Mouse (Mus musculus) ZHBTc4 (cell line): ENCODE measurements around the gene Rfx6.

Experiments
- DNase-seq: peaks from one replicate; pipeline ENCODE4 v3.0.0-alpha.2; 2011; ENCODE audit warnings: low read depth, low spot score

Rfx6 gene

GRCm38 (mm10) chr10:51677548-51678250 lies at the start of gene Rfx6:
TSS of gene Rfx6 (plus strand) at chr10:51677756.
- DNase-seq, result peak; percentile 63

- DNase-seq, result no peak
Measured at GRCm38 (mm10) chr10:51631411-51632136, 46.0 kb upstream of the Rfx6 start, which contains the start of gene Gprc6a. TSS of gene Gprc6a (minus strand) at chr10:51631461.

- DNase-seq, result no peak
Measured at GRCm38 (mm10) chr10:51649506-51650221, 27.9 kb upstream of the Rfx6 start.

- DNase-seq, result no peak
Measured at GRCm38 (mm10) chr10:51657324-51657723, 20.2 kb upstream of the Rfx6 start.

- peak; percentile 10 for DNase-seq
Measured at GRCm38 (mm10) chr10:51669334-51669733, 8.2 kb upstream of the Rfx6 start.

- no peak for DNase-seq
Measured at GRCm38 (mm10) chr10:51671583-51671982, 6.0 kb upstream of the Rfx6 start.

GRCm38 (mm10) chr10:51672082-51672779 lies 5.3 kb upstream of the Rfx6 start:
- DNase-seq, result no peak

GRCm38 (mm10) chr10:51678251-51678639 lies 689 bp downstream of the Rfx6 start:
- DNase-seq, result peak; percentile 30

GRCm38 (mm10) chr10:51720904-51721303 lies 43.3 kb downstream of the Rfx6 start:
- no peak for DNase-seq

- DNase-seq, result no peak
Measured at GRCm38 (mm10) chr10:51761436-51761835, 83.9 kb downstream of the Rfx6 start.

- no peak for DNase-seq
Measured at GRCm38 (mm10) chr10:51763241-51763640, 85.7 kb downstream of the Rfx6 start.

- no peak for DNase-seq
Measured at GRCm38 (mm10) chr10:51768445-51768844, 90.9 kb downstream of the Rfx6 start.

GRCm38 (mm10) chr10:51769252-51769651 lies 91.7 kb downstream of the Rfx6 start:
- no peak for DNase-seq

- DNase-seq, result peak; percentile 9
Measured at GRCm38 (mm10) chr10:51779648-51780047, 102.1 kb downstream of the Rfx6 start.
